Mouse (Mus musculus): ENCODE results near the gene Sema5a. TPM values are rescaled to one million over a fixed set of nuclear protein-coding genes. Genes with fewer than 3 reads are reported as not detected.

Gene Sema5a
- polyA plus RNA-seq, 1 experiment from 2014 or later = 9.2 TPM

DNA sequence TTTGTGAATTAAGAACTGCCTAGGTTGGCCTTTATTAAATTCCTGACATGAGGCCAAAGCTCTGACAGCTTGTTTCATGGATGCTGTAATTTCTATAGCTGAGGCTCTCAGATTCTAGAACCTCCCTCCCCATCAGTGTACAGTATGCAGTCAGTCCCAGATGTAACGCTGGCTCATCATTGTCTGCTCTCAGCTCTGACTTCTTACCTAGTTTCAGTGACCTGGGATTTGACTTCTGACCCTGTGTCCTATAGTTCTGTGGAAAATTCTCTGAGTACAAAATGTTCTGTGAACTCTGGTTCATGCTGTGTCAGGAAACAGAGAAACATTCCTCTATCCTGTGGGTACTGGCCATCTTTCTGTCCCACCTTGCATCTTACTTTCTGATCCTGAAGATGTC lies 346.0 kb downstream of the Sema5a start:
- H3K9ac ChIP-seq (replicated peaks; ENCODE audit: low read depth) = no peak overlapping the region
- no peak overlapping the region for H3K27ac ChIP-seq (ENCODE audit: low read length)
- H3K4me2 ChIP-seq (replicated peaks; ENCODE audit: low read depth, low read length) = no peak overlapping the region
- no peak for TF ChIP-seq CTCF (IDR thresholded peaks at IDR 0.05)
- no peak for TF ChIP-seq EP300 (IDR thresholded peaks at IDR 0.05)
- no peak overlapping the region for H3K4me3 ChIP-seq (ENCODE audit: low read depth, low read length)
- no peaks in the 10 kb centered on the region for H3K27me3 ChIP-seq (replicated peaks; ENCODE audit: insufficient read depth, low read length)
- H3K36me3 ChIP-seq (ENCODE audit: insufficient read depth, low read length) = no peaks in the 10 kb centered on the region
- ATAC-seq (no peak), DNase-seq (ENCODE audit: low spot score) (no peak)
- no peaks in the 10 kb centered on the region for H3K9me3 ChIP-seq (ENCODE audit: low read length)
- 71% methylated on average over 1 of the region's 1 CpGs for WGBS
- no peaks in the 10 kb centered on the region for H3K4me1 ChIP-seq (ENCODE audit: insufficient read depth, low read depth, low read length)

GRCm38 (mm10) chr15:32593746-32594145 lies 349.1 kb downstream of the Sema5a start:
- 69% methylated on average over 5 of the region's 5 CpGs for WGBS
- TF ChIP-seq EP300 (IDR thresholded peaks at IDR 0.05) (no peak), CTCF (IDR thresholded peaks at IDR 0.05) (no peak)
- H3K4me3 ChIP-seq (ENCODE audit: low read depth, low read length) = no peak overlapping the region
- H3K27ac ChIP-seq (ENCODE audit: low read length) = no peak overlapping the region
- ATAC-seq = no peak
- H3K4me2 ChIP-seq (replicated peaks; ENCODE audit: low read depth, low read length) = no peak overlapping the region
- no peak overlapping the region for H3K9ac ChIP-seq (replicated peaks; ENCODE audit: low read depth)
- no peaks in the 10 kb centered on the region for H3K9me3 ChIP-seq (ENCODE audit: low read length)
- H3K4me1 ChIP-seq (ENCODE audit: insufficient read depth, low read depth, low read length) = no peaks in the 10 kb centered on the region
- no peaks in the 10 kb centered on the region for H3K27me3 ChIP-seq (replicated peaks; ENCODE audit: insufficient read depth, low read length)
- no peaks in the 10 kb centered on the region for H3K36me3 ChIP-seq (ENCODE audit: insufficient read depth, low read length)
- DNase-seq (ENCODE audit: low spot score) = no peak

DNA sequence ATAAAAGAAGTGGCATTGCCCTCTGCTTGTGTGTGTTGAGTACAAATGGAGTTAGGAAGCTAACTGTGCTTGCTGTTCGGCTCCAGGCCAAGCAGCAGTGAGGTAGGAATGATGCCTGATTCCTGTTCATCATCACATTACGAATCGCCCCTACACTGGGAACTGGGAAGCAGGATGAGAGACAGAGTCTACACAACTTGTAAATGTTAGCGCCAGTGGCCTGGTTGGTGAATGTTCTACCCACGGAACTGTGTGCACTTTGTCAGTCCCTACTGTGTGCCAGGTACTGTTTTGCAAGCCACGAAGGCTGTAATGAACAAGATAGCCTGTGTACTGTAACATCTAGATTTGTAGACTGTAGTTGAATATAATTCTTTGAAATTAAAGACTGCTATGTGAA lies 352.0 kb downstream of the Sema5a start:
- no peak for TF ChIP-seq CTCF (IDR thresholded peaks at IDR 0.05)
- no peak for TF ChIP-seq EP300 (IDR thresholded peaks at IDR 0.05)
- Histone ChIP-seq H3K4me3 (ENCODE audit: low read depth, low read length) (no peak overlapping the region), H3K4me2 (replicated peaks; ENCODE audit: low read depth, low read length) (no peak overlapping the region), H3K9ac (replicated peaks; ENCODE audit: low read depth) (no peak overlapping the region), H3K9me3 (ENCODE audit: low read length) (no peaks in the 10 kb centered on the region), H3K36me3 (ENCODE audit: insufficient read depth, low read length) (no peaks in the 10 kb centered on the region), H3K4me1 (ENCODE audit: insufficient read depth, low read depth, low read length) (no peaks in the 10 kb centered on the region), H3K27ac (ENCODE audit: low read length) (no peak overlapping the region), H3K27me3 (replicated peaks; ENCODE audit: insufficient read depth, low read length) (no peaks in the 10 kb centered on the region)
- no peak for DNase-seq (ENCODE audit: low spot score)
- no peak for ATAC-seq
- 81% methylated on average over 6 of the region's 6 CpGs for WGBS

DNA sequence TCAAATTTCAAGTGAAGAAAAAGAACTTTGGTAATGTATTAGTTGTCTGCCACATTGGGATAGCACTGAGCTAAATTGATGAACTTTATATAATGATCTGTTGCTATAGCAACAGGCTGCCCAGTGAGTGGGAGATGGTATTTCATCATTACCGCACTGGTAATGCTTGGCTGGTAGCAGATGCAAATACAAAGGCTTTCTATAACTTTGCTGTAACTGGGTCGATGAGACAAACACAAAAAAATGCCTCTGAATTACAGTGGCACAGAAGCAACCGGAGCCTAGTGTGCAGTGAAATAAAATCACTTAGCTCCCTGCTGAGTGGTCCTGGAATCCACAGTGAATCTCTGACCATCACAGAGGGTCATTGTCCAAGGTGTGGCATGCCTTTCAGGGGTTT lies 352.6 kb downstream of the Sema5a start:
- DNase-seq (ENCODE audit: low spot score) (no peak), ATAC-seq (no peak)
- Histone ChIP-seq H3K27ac (ENCODE audit: low read length) (no peak overlapping the region), H3K36me3 (ENCODE audit: insufficient read depth, low read length) (no peaks in the 10 kb centered on the region), H3K27me3 (replicated peaks; ENCODE audit: insufficient read depth, low read length) (no peaks in the 10 kb centered on the region), H3K4me1 (ENCODE audit: insufficient read depth, low read depth, low read length) (no peaks in the 10 kb centered on the region), H3K4me3 (ENCODE audit: low read depth, low read length) (no peak overlapping the region), H3K9me3 (ENCODE audit: low read length) (no peaks in the 10 kb centered on the region), H3K9ac (replicated peaks; ENCODE audit: low read depth) (no peak overlapping the region), H3K4me2 (replicated peaks; ENCODE audit: low read depth, low read length) (no peak overlapping the region)
- no peak for TF ChIP-seq CTCF (IDR thresholded peaks at IDR 0.05)
- no peak for TF ChIP-seq EP300 (IDR thresholded peaks at IDR 0.05)
- WGBS = 78% methylated on average over 3 of the region's 3 CpGs

DNA sequence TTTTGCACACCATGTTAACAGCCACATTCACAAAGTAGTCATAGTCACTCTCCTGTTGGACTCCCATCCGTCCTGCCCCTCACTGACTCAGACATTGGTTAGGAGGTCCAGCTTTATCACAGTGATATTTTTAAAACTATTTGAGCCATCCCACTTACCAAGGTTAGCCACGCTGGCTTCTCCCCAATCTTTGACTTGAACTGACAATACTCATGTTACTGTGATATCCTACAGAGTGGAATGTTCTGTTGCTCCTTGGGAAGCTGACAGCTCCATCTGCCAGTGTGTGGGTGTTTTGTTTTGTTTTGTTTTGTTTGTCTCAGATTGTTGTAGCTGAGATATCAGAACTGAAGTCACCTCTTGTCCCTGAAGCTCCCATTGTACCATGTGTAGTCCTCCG lies 362.6 kb downstream of the Sema5a start:
- Histone ChIP-seq H3K9ac (replicated peaks; ENCODE audit: low read depth) (no peak overlapping the region), H3K27ac (ENCODE audit: low read length) (no peak overlapping the region), H3K4me1 (ENCODE audit: insufficient read depth, low read depth, low read length) (no peaks in the 10 kb centered on the region), H3K4me2 (replicated peaks; ENCODE audit: low read depth, low read length) (no peak overlapping the region), H3K4me3 (ENCODE audit: low read depth, low read length) (no peak overlapping the region), H3K27me3 (replicated peaks; ENCODE audit: insufficient read depth, low read length) (no peaks in the 10 kb centered on the region), H3K9me3 (ENCODE audit: low read length) (no peaks in the 10 kb centered on the region), H3K36me3 (ENCODE audit: insufficient read depth, low read length) (0 out of 2 replicates have a peak, but pooled peaks cover 4% of the 10 kb centered on the region)
- DNase-seq (ENCODE audit: low spot score) (no peak), ATAC-seq (no peak)
- 86% methylated on average over 3 of the region's 3 CpGs for WGBS
- TF ChIP-seq EP300 (IDR thresholded peaks at IDR 0.05) = no peak
- no peak for TF ChIP-seq CTCF (IDR thresholded peaks at IDR 0.05)

GRCm38 (mm10) chr15:32610776-32611175 lies 366.2 kb downstream of the Sema5a start:
- no peak overlapping the region for H3K27ac ChIP-seq (ENCODE audit: low read length)
- H3K4me1 ChIP-seq (ENCODE audit: insufficient read depth, low read depth, low read length) = no peaks in the 10 kb centered on the region
- no peaks in the 10 kb centered on the region for H3K9me3 ChIP-seq (ENCODE audit: low read length)
- H3K36me3 ChIP-seq (ENCODE audit: insufficient read depth, low read length) = 0 out of 2 replicates have a peak, but pooled peaks cover 4% of the 10 kb centered on the region
- TF ChIP-seq EP300 (IDR thresholded peaks at IDR 0.05) (no peak), CTCF (IDR thresholded peaks at IDR 0.05) (no peak)
- DNase-seq (ENCODE audit: low spot score) (no peak), ATAC-seq (no peak)
- H3K9ac ChIP-seq (replicated peaks; ENCODE audit: low read depth) = no peak overlapping the region
- WGBS = 57% methylated on average over 2 of the region's 2 CpGs
- no peak overlapping the region for H3K4me3 ChIP-seq (ENCODE audit: low read depth, low read length)
- no peak overlapping the region for H3K4me2 ChIP-seq (replicated peaks; ENCODE audit: low read depth, low read length)
- H3K27me3 ChIP-seq (replicated peaks; ENCODE audit: insufficient read depth, low read length) = no peaks in the 10 kb centered on the region

DNA sequence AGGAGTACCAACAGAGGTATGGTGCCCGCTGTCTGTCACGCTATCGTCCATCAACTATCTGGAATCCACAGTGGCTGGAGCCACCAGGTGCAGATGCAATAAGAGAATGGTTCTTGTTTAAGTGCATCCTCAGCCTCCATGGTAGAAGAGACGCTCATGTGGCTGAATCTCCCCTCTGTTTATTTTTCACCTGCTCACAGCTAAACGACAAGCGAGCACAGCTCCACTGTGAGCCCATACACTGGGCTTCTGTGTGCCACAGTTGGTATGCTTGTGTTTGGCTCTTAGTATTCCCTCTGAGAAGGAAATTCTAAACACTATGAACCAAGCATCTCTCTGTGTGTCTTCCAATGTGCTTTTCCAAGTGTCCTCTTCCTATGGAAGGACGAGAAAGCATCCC lies 366.6 kb downstream of the Sema5a start:
- no peaks in the 10 kb centered on the region for H3K9me3 ChIP-seq (ENCODE audit: low read length)
- H3K4me3 ChIP-seq (ENCODE audit: low read depth, low read length) = no peak overlapping the region
- 0 out of 2 replicates have a peak, but pooled peaks cover 4% of the 10 kb centered on the region for H3K36me3 ChIP-seq (ENCODE audit: insufficient read depth, low read length)
- no peak for TF ChIP-seq CTCF (IDR thresholded peaks at IDR 0.05)
- WGBS = 83% methylated on average over 7 of the region's 7 CpGs
- H3K4me2 ChIP-seq (replicated peaks; ENCODE audit: low read depth, low read length) = no peak overlapping the region
- DNase-seq (ENCODE audit: low spot score) (no peak), ATAC-seq (no peak)
- no peak overlapping the region for H3K9ac ChIP-seq (replicated peaks; ENCODE audit: low read depth)
- H3K4me1 ChIP-seq (ENCODE audit: insufficient read depth, low read depth, low read length) = no peaks in the 10 kb centered on the region
- H3K27ac ChIP-seq (ENCODE audit: low read length) = no peak overlapping the region
- H3K27me3 ChIP-seq (replicated peaks; ENCODE audit: insufficient read depth, low read length) = no peaks in the 10 kb centered on the region
